Mouse (Mus musculus) kidney, embryonic 14.5 days (tissue): Measurements from ENCODE around the gene Aldh3b1. TPM values are rescaled to one million over a fixed set of nuclear protein-coding genes. Genes with fewer than 3 reads are reported as not detected.
A peak's percentile ranks its signal among the peaks of the same experiment; 100 is the strongest.

ENCODE experiments used
- ATAC-seq: fragments of 200-750 bp; cut with Nextera tagmentation; 2 replicates; pipeline ENCODE4 v1.8.0; 2017; ENCODE audit warnings: moderate number of reproducible peaks, mild to moderate bottlenecking, moderate TSS enrichment, moderate library complexity; ENCODE audit not compliant: low FRiP score, low TSS enrichment
- H3K27ac ChIP-seq: fragments of 300-500 bp; sonication (generic); 2 replicates; pipeline ENCODE4 v1.5.1; 2014; ENCODE audit warnings: low read depth, mild to moderate bottlenecking, low read length, moderate library complexity, mixed read lengths
- H3K27me3 ChIP-seq: fragments of 300-500 bp; sonication (generic); 2 replicates; pipeline ENCODE4 v1.6.1; 2014; ENCODE audit warnings: mild to moderate bottlenecking, low read length; ENCODE audit not compliant: control insufficient read depth, insufficient read depth
- H3K36me3 ChIP-seq: fragments of 300-500 bp; sonication (generic); 2 replicates; pipeline ENCODE4 v1.6.1; 2014; ENCODE audit warnings: low read length, mixed read lengths; ENCODE audit not compliant: control insufficient read depth, insufficient read depth
- H3K4me1 ChIP-seq: fragments of 300-500 bp; sonication (generic); 2 replicates; pipeline ENCODE4 v1.6.1; 2014; ENCODE audit warnings: low read length, mixed read lengths; ENCODE audit not compliant: control insufficient read depth, insufficient read depth
- H3K4me2 ChIP-seq: fragments of 300-500 bp; sonication (generic); replicated peaks from 2 replicates; pipeline ENCODE4 v1.6.1; 2014; ENCODE audit warnings: low read depth, mild to moderate bottlenecking, low read length
- H3K4me3 ChIP-seq: fragments of 300-500 bp; sonication (generic); 2 replicates; pipeline ENCODE4 v1.5.1; 2014; ENCODE audit warnings: mild to moderate bottlenecking, low read length
- H3K9ac ChIP-seq: fragments of 300-500 bp; sonication (generic); 2 replicates; pipeline ENCODE4 v1.6.1; 2014; ENCODE audit warnings: low read depth, mild to moderate bottlenecking, low read length, moderate library complexity
- H3K9me3 ChIP-seq: fragments of 300-500 bp; sonication (generic); 2 replicates; pipeline ENCODE4 v1.6.1; 2016; ENCODE audit warnings: low read length; ENCODE audit not compliant: control insufficient read depth
- WGBS: fragments of 180-500 bp; shearing (Covaris S2); extraction: QIAGEN DNeasy Blood & Tissue Kit; methylation state at CpG from one replicate; pipeline ENCODE4 v1.1.7; 2014; 5-methylcytosine and 5-hydroxymethylcytosine counted together
- polyA plus RNA-seq: library from polyadenylated mRNA; unstranded; fragments of >200 nt; fragmentation: Nextera tagmentation; extraction: Ambion mirVana; gene quantifications from 2 replicates; pipeline ENCODE4 v1.2.1, GENCODE M21; 2014

The Aldh3b1 gene
- polyA plus RNA-seq, 1 experiment from 2014 or later, result 2.8 TPM

GRCm38 (mm10) chr19:3948546-3948945 lies 18.9 kb upstream of the Aldh3b1 start:
- H3K4me1 ChIP-seq, result no peaks in the 10 kb centered on the region
- 68% methylated on average over 14 of the region's 14 CpGs for WGBS
- no peak overlapping the region for H3K9ac ChIP-seq
- no peak for ATAC-seq
- no peaks in the 10 kb centered on the region for H3K9me3 ChIP-seq
- H3K36me3 ChIP-seq, result no peaks in the 10 kb centered on the region
- H3K4me2 ChIP-seq, result no peak overlapping the region
- H3K4me3 ChIP-seq, result no peak overlapping the region
- H3K27ac ChIP-seq, result no peak overlapping the region
- H3K27me3 ChIP-seq, result no peaks in the 10 kb centered on the region

- no peak for ATAC-seq
- Histone ChIP-seq H3K9me3 (no peaks in the 10 kb centered on the region), H3K9ac (no peak overlapping the region), H3K27me3 (no peaks in the 10 kb centered on the region), H3K4me3 (no peak overlapping the region), H3K36me3 (no peaks in the 10 kb centered on the region), H3K27ac (no peak overlapping the region), H3K4me1 (no peaks in the 10 kb centered on the region), H3K4me2 (no peak overlapping the region)
- WGBS, result 74% methylated on average over 3 of the region's 3 CpGs
Measured at GRCm38 (mm10) chr19:3947813-3948212, 18.2 kb upstream of the Aldh3b1 start.

GRCm38 (mm10) chr19:3946715-3947114 lies 17.1 kb upstream of the Aldh3b1 start:
- Histone ChIP-seq H3K9me3 (no peaks in the 10 kb centered on the region), H3K27ac (no peak overlapping the region), H3K4me1 (no peaks in the 10 kb centered on the region), H3K9ac (no peak overlapping the region), H3K4me3 (no peak overlapping the region), H3K27me3 (no peaks in the 10 kb centered on the region), H3K4me2 (no peak overlapping the region), H3K36me3 (no peaks in the 10 kb centered on the region)
- ATAC-seq, result 0 out of 2 replicates have a peak, but pooled peaks have one; percentile 61
- WGBS, result 17% methylated on average over 2 of the region's 2 CpGs

GRCm38 (mm10) chr19:3945872-3946564 lies 16.4 kb upstream of the Aldh3b1 start:
- no peaks in the 10 kb centered on the region for H3K4me1 ChIP-seq
- 27% methylated on average over 10 of the region's 10 CpGs for WGBS

GRCm38 (mm10) chr19:3942986-3943735 lies 13.6 kb upstream of the Aldh3b1 start:
- Histone ChIP-seq H3K4me2 (peak overlapping the region; percentile 25), H3K4me1 (no peaks in the 10 kb centered on the region), H3K4me3 (no peak overlapping the region), H3K27ac (no peak overlapping the region), H3K9ac (no peak overlapping the region), H3K9me3 (no peaks in the 10 kb centered on the region), H3K36me3 (no peaks in the 10 kb centered on the region), H3K27me3 (no peaks in the 10 kb centered on the region)
- 23% methylated on average over 27 of the region's 27 CpGs for WGBS
- ATAC-seq, result 0 out of 2 replicates have a peak, but pooled peaks have one; percentile 28

More at GRCm38 (mm10) chr19:3945872-3946564, 16.4 kb upstream of the Aldh3b1 start:
- Histone ChIP-seq H3K36me3 (no peaks in the 10 kb centered on the region), H3K9ac (no peak overlapping the region), H3K4me2 (no peak overlapping the region), H3K27me3 (no peaks in the 10 kb centered on the region), H3K9me3 (no peaks in the 10 kb centered on the region), H3K4me3 (no peak overlapping the region), H3K27ac (no peak overlapping the region)
- ATAC-seq, result peak; percentile 32; the same call in 1 of the 2 replicates

GRCm38 (mm10) chr19:3942315-3942714 lies 12.7 kb upstream of the Aldh3b1 start:
- no peak overlapping the region for H3K4me2 ChIP-seq
- no peak overlapping the region for H3K4me3 ChIP-seq
- no peaks in the 10 kb centered on the region for H3K4me1 ChIP-seq
- H3K9me3 ChIP-seq, result no peaks in the 10 kb centered on the region
- no peaks in the 10 kb centered on the region for H3K27me3 ChIP-seq
- H3K27ac ChIP-seq, result no peak overlapping the region
- no peak overlapping the region for H3K9ac ChIP-seq
- WGBS, result 86% methylated on average over 7 of the region's 7 CpGs
- no peak for ATAC-seq
- H3K36me3 ChIP-seq, result no peaks in the 10 kb centered on the region

GRCm38 (mm10) chr19:3935896-3936850 lies 6.6 kb upstream of the Aldh3b1 start:
- Histone ChIP-seq H3K27me3 (no peaks in the 10 kb centered on the region), H3K4me1 (peaks cover 6% of the 10 kb centered on the region; the same call in 1 of the 2 replicates), H3K9ac (peak overlapping the region; percentile 59), H3K27ac (no peak overlapping the region), H3K9me3 (no peaks in the 10 kb centered on the region), H3K4me3 (peak overlapping the region; percentile 50), H3K36me3 (no peaks in the 10 kb centered on the region), H3K4me2 (peak overlapping the region; percentile 89)
- 0 out of 2 replicates have a peak, but pooled peaks have one; percentile 17 for ATAC-seq
- 6% methylated on average over 22 of the region's 22 CpGs for WGBS

GRCm38 (mm10) chr19:3935032-3935895 lies 5.7 kb upstream of the Aldh3b1 start, which contains the start of gene Unc93b1:
TSS of gene Unc93b1 (plus strand) at chr19:3935186.
- 7% methylated on average over 42 of the region's 42 CpGs for WGBS
- no peaks in the 10 kb centered on the region for H3K9me3 ChIP-seq
- no peak within 1 kb of the TSS for H3K27ac ChIP-seq
- peak within 1 kb of the TSS; percentile 59 for H3K9ac ChIP-seq
- peak within 1 kb of the TSS; percentile 50 for H3K4me3 ChIP-seq
- no peaks in the 10 kb centered on the region for H3K27me3 ChIP-seq
- no peaks in the 10 kb centered on the region for H3K36me3 ChIP-seq
- peak within 1 kb of the TSS; percentile 89 for H3K4me2 ChIP-seq
- peaks cover 8% of the 10 kb centered on the region; the same call in 1 of the 2 replicates for H3K4me1 ChIP-seq
- peak; percentile 91 for ATAC-seq
